8 mouse cellular contexts compared by ENCODE assay signal in genomic region chr10:19591641-19592441, GRCm38 (mm10). TPM values are rescaled to one million over a fixed set of nuclear protein-coding genes. Genes with fewer than 3 reads are reported as not detected.
DNase-seq lines count a peak whose midpoint lies in the region; ATAC-seq and TF ChIP-seq lines count a peak whose summit lies in the region.

Gene Ifngr1, plus strand, starts transcription at chr10:19591949.

- H3K4me2 ChIP-seq in forebrain, embryonic 13.5 days = peak within 1 kb of the TSS; percentile 78
- H3K4me2 ChIP-seq in liver, postnatal 0 days (ENCODE audit: low read depth, low read length) = peak within 1 kb of the TSS; percentile 78
- H3K4me2 ChIP-seq in neural tube, embryonic 14.5 days (ENCODE audit: low read depth, low read length) = peak within 1 kb of the TSS; percentile 89

- TF ChIP-seq EP300 in ES-Bruce4 (IDR thresholded peaks at IDR 0.05; ENCODE audit: insufficient read depth, low read depth, low read length) = no peak
- no peak for TF ChIP-seq EP300 in liver, postnatal 0 days (IDR thresholded peaks at IDR 0.05; ENCODE audit: low read depth)

- peak; percentile 100 for DNase-seq in heart, postnatal 10 days
- DNase-seq in large intestine, adult 2 months (ENCODE audit: low read depth, low spot score) = peak; percentile 99
- peak; percentile 99 for DNase-seq in liver, postnatal 0 days
- DNase-seq in testis, postnatal 10 days (ENCODE audit: low spot score) = peak; percentile 99

- no peaks in the 10 kb centered on the region; the same call in 1 of the 2 replicates for H3K27me3 ChIP-seq in ES-Bruce4 (ENCODE audit: control insufficient read depth, insufficient read depth, low read length, poor library complexity, severe bottlenecking)
- H3K27me3 ChIP-seq in forebrain, embryonic 13.5 days = no peaks in the 10 kb centered on the region
- H3K27me3 ChIP-seq in liver, postnatal 0 days (ENCODE audit: insufficient read depth, low read length) = no peaks in the 10 kb centered on the region
- no peaks in the 10 kb centered on the region for H3K27me3 ChIP-seq in neural tube, embryonic 14.5 days (ENCODE audit: control insufficient read depth, insufficient read depth, low read length)

- H3K36me3 ChIP-seq in ES-Bruce4 (ENCODE audit: control insufficient read depth, insufficient read depth, low read length, poor library complexity, severe bottlenecking) = no peaks in the 10 kb centered on the region
- no peaks in the 10 kb centered on the region for H3K36me3 ChIP-seq in forebrain, embryonic 13.5 days (ENCODE audit: poor library complexity, severe bottlenecking)
- no peaks in the 10 kb centered on the region for H3K36me3 ChIP-seq in liver, postnatal 0 days (replicated peaks; ENCODE audit: insufficient read depth, low read length)
- no peaks in the 10 kb centered on the region for H3K36me3 ChIP-seq in neural tube, embryonic 14.5 days (ENCODE audit: control insufficient read depth, insufficient read depth, low read length)

- peak; percentile 95 for ATAC-seq in cerebellum, adult (ENCODE audit: insufficient number of reproducible peaks, low FRiP score, low TSS enrichment)
- peak; percentile 99 for ATAC-seq in forebrain, embryonic 13.5 days
- ATAC-seq in liver, postnatal 0 days = peak; percentile 97
- peak; percentile 99 for ATAC-seq in neural tube, embryonic 14.5 days (ENCODE audit: low read depth)

- H3K4me3 ChIP-seq in ES-Bruce4 (ENCODE audit: low read depth, low read length) = peak within 1 kb of the TSS; percentile 95
- H3K4me3 ChIP-seq in forebrain, embryonic 13.5 days = peak within 1 kb of the TSS; percentile 71
- H3K4me3 ChIP-seq in liver, postnatal 0 days (ENCODE audit: low read depth, low read length) = peak within 1 kb of the TSS; percentile 64
- peak within 1 kb of the TSS; percentile 73 for H3K4me3 ChIP-seq in neural tube, embryonic 14.5 days (ENCODE audit: low read depth, low read length)

- WGBS in forebrain, embryonic 13.5 days = under 1% methylated on average over 52 of the region's 52 CpGs
- WGBS in large intestine, adult 2 months = under 1% methylated on average over 52 of the region's 52 CpGs
- under 1% methylated on average over 52 of the region's 52 CpGs for WGBS in liver, postnatal 0 days (ENCODE audit: insufficient replicate concordance)
- under 1% methylated on average over 52 of the region's 52 CpGs for WGBS in neural tube, embryonic 14.5 days

- intact Hi-C loops in heart, postnatal 10 days (cut with DNase I) = loop anchor here (2.0 to 5.0 kb wide), 3 partner anchors 31 to 100 kb away; no protein-coding TSS in a partner anchor

- H3K9me3 ChIP-seq in ES-Bruce4 (replicated peaks; ENCODE audit: control insufficient read depth, insufficient read depth, low read length, poor library complexity, severe bottlenecking) = no peaks in the 10 kb centered on the region
- H3K9me3 ChIP-seq in forebrain, embryonic 13.5 days (replicated peaks) = no peaks in the 10 kb centered on the region
- no peaks in the 10 kb centered on the region for H3K9me3 ChIP-seq in liver, postnatal 0 days (ENCODE audit: low read length)
- H3K9me3 ChIP-seq in neural tube, embryonic 14.5 days (ENCODE audit: control insufficient read depth, low read length) = no peaks in the 10 kb centered on the region

- H3K4me1 ChIP-seq in ES-Bruce4 (ENCODE audit: control insufficient read depth, insufficient read depth, low read length) = no peaks in the 10 kb centered on the region
- H3K4me1 ChIP-seq in forebrain, embryonic 13.5 days = peaks cover 8% of the 10 kb centered on the region
- H3K4me1 ChIP-seq in liver, postnatal 0 days (ENCODE audit: insufficient read depth) = peaks cover 36% of the 10 kb centered on the region
- H3K4me1 ChIP-seq in neural tube, embryonic 14.5 days (ENCODE audit: control insufficient read depth, insufficient read depth, low read length) = 0 out of 2 replicates have a peak, but pooled peaks cover 6% of the 10 kb centered on the region

- peak; percentile 16 for TF ChIP-seq POLR2A in ES-Bruce4 (IDR thresholded peaks at IDR 0.05; ENCODE audit: insufficient read depth, low read length)

- peak within 1 kb of the TSS; percentile 74 for H3K9ac ChIP-seq in ES-Bruce4 (ENCODE audit: low read depth, poor library complexity, severe bottlenecking)
- H3K9ac ChIP-seq in forebrain, embryonic 13.5 days = peak within 1 kb of the TSS; percentile 75
- H3K9ac ChIP-seq in liver, postnatal 0 days (replicated peaks) = peak within 1 kb of the TSS; percentile 78
- peak within 1 kb of the TSS; percentile 80 for H3K9ac ChIP-seq in neural tube, embryonic 14.5 days (replicated peaks; ENCODE audit: low read depth, low read length)

- no peak for TF ChIP-seq CTCF in ES-Bruce4 (IDR thresholded peaks at IDR 0.05; ENCODE audit: low read depth, low read length)
- TF ChIP-seq CTCF in liver, postnatal 0 days (IDR thresholded peaks at IDR 0.05; ENCODE audit: low read depth) = no peak

- no peak within 1 kb of the TSS for H3K27ac ChIP-seq in ES-Bruce4 (ENCODE audit: insufficient read depth, low read length)
- peak within 1 kb of the TSS; percentile 25; the same call in 1 of the 2 replicates for H3K27ac ChIP-seq in forebrain, embryonic 13.5 days
- peak within 1 kb of the TSS; percentile 89 for H3K27ac ChIP-seq in liver, postnatal 0 days (ENCODE audit: low read depth)
- H3K27ac ChIP-seq in neural tube, embryonic 14.5 days (ENCODE audit: low read depth, low read length) = peak within 1 kb of the TSS; percentile 66; the same call in 1 of the 2 replicates

RNA-seq across cellular contexts. Expression of gene Ifngr1, which starts in this region (rescaled TPM):
- 6.5 and 8.6 TPM in 2 replicates for polyA plus RNA-seq in ES-Bruce4 (2011; ENCODE audit: insufficient read depth, insufficient read length, low read depth, missing spikeins)
- 15.2 and 17.0 TPM in 2 replicates for polyA plus RNA-seq in forebrain, embryonic 13.5 days (2015; fragmentation: Nextera tagmentation; extraction: Ambion mirVana)
- 10 to 100 TPM; 45.7 to 55.4 TPM for total RNA-seq in heart, postnatal 10 days (2021)
- 65.3 and 72.6 TPM in 2 replicates for polyA plus RNA-seq in large intestine, adult 2 months (2012; rRNA removed)
- 65.9 and 68.9 TPM in 2 replicates for polyA plus RNA-seq in liver, postnatal 0 days (2015; fragmentation: Nextera tagmentation; extraction: Ambion mirVana)
- polyA plus RNA-seq in neural tube, embryonic 14.5 days (2014; fragmentation: Nextera tagmentation; extraction: Ambion mirVana) = 24.9 and 28.0 TPM in 2 replicates
